Mouse (Mus musculus): ENCODE results near the gene Usp37. TPM values are rescaled to one million over a fixed set of nuclear protein-coding genes. Genes with fewer than 3 reads are reported as not detected.
"Not testable (repeated sequence)": the region's sequence is repeated elsewhere in the genome, so short reads cannot be mapped to it uniquely, and the experiment has no call there.

Usp37 gene
- total RNA-seq, 2 experiments from 2014 or later, result 8.7 to 9.0 TPM

GRCm38 (mm10) chr1:74528589-74528988 lies 15.5 kb downstream of the Usp37 start:
- DNase-seq, result no peak
- Histone ChIP-seq H3K4me3 (no peak overlapping the region), H3K27ac (no peak overlapping the region)
- no peak for TF ChIP-seq CTCF (IDR thresholded peaks at IDR 0.05)
- intact Hi-C loops (cut with DNase I), result no loop called here

- Histone ChIP-seq H3K4me3 (no peak overlapping the region), H3K27ac (no peak overlapping the region)
- intact Hi-C loops (cut with DNase I), result no loop called here
- DNase-seq, result no peak
- no peak for TF ChIP-seq CTCF (IDR thresholded peaks at IDR 0.05)
Observed at GRCm38 (mm10) chr1:74524746-74525145, 19.3 kb downstream of the Usp37 start.

GRCm38 (mm10) chr1:74519875-74520274 lies 24.2 kb downstream of the Usp37 start:
- no peak overlapping the region for H3K4me3 ChIP-seq
- DNase-seq, result no peak
- intact Hi-C loops (cut with DNase I), result no loop called here
- no peak overlapping the region for H3K27ac ChIP-seq
- no peak for TF ChIP-seq CTCF (IDR thresholded peaks at IDR 0.05)

GRCm38 (mm10) chr1:74512999-74513398 lies 31.1 kb downstream of the Usp37 start:
- intact Hi-C loops (cut with DNase I); DNase-seq; H3K4me3 ChIP-seq; H3K27ac ChIP-seq: not testable (repeated sequence)

- no peak overlapping the region for H3K27ac ChIP-seq
- TF ChIP-seq CTCF (IDR thresholded peaks at IDR 0.05), result no peak
- DNase-seq, result no peak
- no peak overlapping the region for H3K4me3 ChIP-seq
- intact Hi-C loops (cut with DNase I), result no loop called here
Observed at GRCm38 (mm10) chr1:74511306-74511705, 32.8 kb downstream of the Usp37 start.

- intact Hi-C loops (cut with DNase I), result loop anchor here (5.0 kb wide), 2 partner anchors 35 to 80 kb away; partner anchors contain the start of genes Bcs1l, Plcd4, Usp37 and Zfp142
- Histone ChIP-seq H3K4me3 (peak overlapping the region; percentile 93; the same call in 1 of the 2 replicates), H3K27ac (no peak overlapping the region)
- no peak for TF ChIP-seq CTCF (IDR thresholded peaks at IDR 0.05)
- DNase-seq, result no peak
Observed at GRCm38 (mm10) chr1:74507780-74508179, 36.3 kb downstream of the Usp37 start.

- no peak for TF ChIP-seq CTCF (IDR thresholded peaks at IDR 0.05)
- DNase-seq, result no peak
- H3K4me3 ChIP-seq, result peak overlapping the region; percentile 93
- peak overlapping the region; percentile 93 for H3K27ac ChIP-seq
- intact Hi-C loops (cut with DNase I), result loop anchor here (5.0 kb wide), 2 partner anchors 36 to 81 kb away; partner anchors contain the start of genes Bcs1l, Plcd4, Usp37 and Zfp142
Observed at GRCm38 (mm10) chr1:74506471-74506881, 37.6 kb downstream of the Usp37 start.

GRCm38 (mm10) chr1:74505721-74506464 lies 38.2 kb downstream of the Usp37 start, which contains the start of gene Cnot9:
Cnot9 (plus strand) TSS chr1:74506058.
- peak within 1 kb of the TSS; percentile 93 for H3K4me3 ChIP-seq
- intact Hi-C loops (cut with DNase I), result loop anchor here (5.0 kb wide), 2 partner anchors 36 to 81 kb away; partner anchors contain the start of genes Bcs1l, Plcd4, Usp37 and Zfp142
- TF ChIP-seq CTCF (IDR thresholded peaks at IDR 0.05), result no peak
- H3K27ac ChIP-seq, result peak within 1 kb of the TSS; percentile 93
- DNase-seq, result peak; percentile 100

GRCm38 (mm10) chr1:74505393-74505720 lies 38.7 kb downstream of the Usp37 start:
- no peak for TF ChIP-seq CTCF (IDR thresholded peaks at IDR 0.05)
- intact Hi-C loops (cut with DNase I), result loop anchor here (5.0 kb wide), 2 partner anchors 37 to 82 kb away; partner anchors contain the start of genes Bcs1l, Plcd4, Usp37 and Zfp142
- Histone ChIP-seq H3K4me3 (peak overlapping the region; percentile 93), H3K27ac (peak overlapping the region; percentile 93)
- no peak for DNase-seq

GRCm38 (mm10) chr1:74501106-74501505 lies 43.0 kb downstream of the Usp37 start:
- intact Hi-C loops (cut with DNase I), result no loop called here
- no peak for DNase-seq
- Histone ChIP-seq H3K27ac (no peak overlapping the region), H3K4me3 (no peak overlapping the region)
- TF ChIP-seq CTCF (IDR thresholded peaks at IDR 0.05), result no peak

- no peak for TF ChIP-seq CTCF (IDR thresholded peaks at IDR 0.05)
- Histone ChIP-seq H3K4me3 (no peak overlapping the region), H3K27ac (no peak overlapping the region)
- DNase-seq, result no peak
- intact Hi-C loops (cut with DNase I), result no loop called here
Observed at GRCm38 (mm10) chr1:74485792-74486191, 58.3 kb downstream of the Usp37 start.

- peak; percentile 86 for TF ChIP-seq CTCF (IDR thresholded peaks at IDR 0.05)
- H3K4me3 ChIP-seq, result no peak overlapping the region
- intact Hi-C loops (cut with DNase I), result loop anchor here (5.0 kb wide), 1 partner anchor 302 kb away; no protein-coding TSS in a partner anchor
- no peak overlapping the region for H3K27ac ChIP-seq
- DNase-seq, result peak; percentile 44
Observed at GRCm38 (mm10) chr1:74460273-74460672, 83.8 kb downstream of the Usp37 start.

- DNase-seq, result no peak
- H3K4me3 ChIP-seq, result no peak overlapping the region
- H3K27ac ChIP-seq, result peak overlapping the region; percentile 51
- TF ChIP-seq CTCF (IDR thresholded peaks at IDR 0.05), result peak; percentile 80
- intact Hi-C loops (cut with DNase I), result loop anchor here (2.0 to 5.0 kb wide), 4 partner anchors 50 to 245 kb away; no protein-coding TSS in a partner anchor
Observed at GRCm38 (mm10) chr1:74452611-74453045, 91.5 kb downstream of the Usp37 start.

Measured in gastrocnemius, adult 2 months (tissue).